Mouse (Mus musculus): ENCODE results near the gene Rnf26. TPM values are rescaled to one million over a fixed set of nuclear protein-coding genes. Genes with fewer than 3 reads are reported as not detected.

The Rnf26 gene
- polyA plus RNA-seq, 1 experiment, result 11.1 TPM

GRCm38 (mm10) chr9:44104881-44105280 is 8.4 kb downstream of the Rnf26 start:
- H3K4me1 ChIP-seq (ENCODE audit: control insufficient read depth), result peaks cover 34% of the 10 kb centered on the region
- H3K9me3 ChIP-seq (ENCODE audit: control insufficient read depth, low read length), result no peaks in the 10 kb centered on the region
- no peak overlapping the region for H3K4me3 ChIP-seq (replicated peaks)
- TF ChIP-seq TAL1 (IDR thresholded peaks at IDR 0.05; ENCODE audit: low read length) (no peak), GATA1 (IDR thresholded peaks at IDR 0.05; ENCODE audit: low read length) (no peak)
- no peaks in the 10 kb centered on the region for H3K27me3 ChIP-seq (ENCODE audit: control insufficient read depth)
- peaks cover 71% of the 10 kb centered on the region for H3K36me3 ChIP-seq (ENCODE audit: control insufficient read depth)

GRCm38 (mm10) chr9:44101490-44101889 is 11.8 kb downstream of the Rnf26 start, which contains the start of gene Mfrp:
TSS of gene Mfrp (plus strand) at chr9:44101729.
- no peak for TF ChIP-seq TAL1 (IDR thresholded peaks at IDR 0.05; ENCODE audit: low read length)
- TF ChIP-seq GATA1 (IDR thresholded peaks at IDR 0.05; ENCODE audit: low read length), result no peak
- Histone ChIP-seq H3K27me3 (ENCODE audit: control insufficient read depth) (no peaks in the 10 kb centered on the region), H3K9me3 (ENCODE audit: control insufficient read depth, low read length) (no peaks in the 10 kb centered on the region), H3K4me3 (replicated peaks) (no peak within 1 kb of the TSS), H3K4me1 (ENCODE audit: control insufficient read depth) (peaks cover 5% of the 10 kb centered on the region), H3K36me3 (ENCODE audit: control insufficient read depth) (peaks cover 42% of the 10 kb centered on the region)

DNA sequence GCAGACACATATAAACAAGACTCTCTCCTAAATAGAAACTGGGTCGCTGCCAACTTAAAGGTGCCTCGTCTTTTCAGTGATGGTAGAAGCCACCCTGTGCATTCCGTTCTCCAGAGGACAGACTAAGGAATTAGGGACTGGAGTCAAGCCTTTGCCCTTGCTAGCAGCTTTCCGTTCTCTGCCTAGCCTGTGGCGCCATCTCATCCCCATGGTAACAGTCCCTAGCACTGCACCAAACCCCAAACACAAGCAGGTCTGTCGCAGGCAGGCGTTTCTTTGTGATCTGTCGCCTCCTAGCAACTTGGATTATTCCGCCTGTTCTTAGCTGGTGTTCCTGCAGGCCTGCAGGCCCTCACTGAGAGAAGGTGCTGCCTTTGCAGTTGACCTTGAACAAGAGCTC is 16.8 kb downstream of the Rnf26 start:
- H3K27me3 ChIP-seq (ENCODE audit: control insufficient read depth), result no peaks in the 10 kb centered on the region
- H3K4me3 ChIP-seq (replicated peaks), result no peak overlapping the region
- peaks cover 12% of the 10 kb centered on the region for H3K36me3 ChIP-seq (ENCODE audit: control insufficient read depth)
- no peak for TF ChIP-seq GATA1 (IDR thresholded peaks at IDR 0.05; ENCODE audit: low read length)
- no peak for TF ChIP-seq TAL1 (IDR thresholded peaks at IDR 0.05; ENCODE audit: low read length)
- H3K9me3 ChIP-seq (ENCODE audit: control insufficient read depth, low read length), result no peaks in the 10 kb centered on the region
- peaks cover 2% of the 10 kb centered on the region for H3K4me1 ChIP-seq (ENCODE audit: control insufficient read depth)

DNA sequence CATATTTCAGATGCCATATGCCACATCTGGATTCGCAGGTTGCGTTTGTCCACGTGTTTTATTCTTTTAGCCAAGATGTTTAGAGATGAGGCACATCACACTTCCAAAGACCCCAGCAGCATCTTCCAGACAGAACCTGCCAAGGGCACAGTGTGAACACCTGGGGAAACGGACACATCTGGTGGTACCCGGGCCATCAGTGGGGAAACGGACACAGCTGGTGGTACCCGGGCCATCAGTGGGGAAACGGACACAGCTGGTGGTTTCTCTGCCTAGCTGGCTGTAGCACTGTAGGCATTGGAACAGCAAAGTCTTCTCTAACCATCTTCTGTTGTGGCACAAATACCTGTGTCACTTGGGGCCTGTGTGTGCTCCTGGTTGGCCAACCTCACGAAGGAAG is 17.5 kb downstream of the Rnf26 start:
- no peaks in the 10 kb centered on the region for H3K27me3 ChIP-seq (ENCODE audit: control insufficient read depth)
- peaks cover 2% of the 10 kb centered on the region for H3K4me1 ChIP-seq (ENCODE audit: control insufficient read depth)
- no peaks in the 10 kb centered on the region for H3K9me3 ChIP-seq (ENCODE audit: control insufficient read depth, low read length)
- peaks cover 14% of the 10 kb centered on the region for H3K36me3 ChIP-seq (ENCODE audit: control insufficient read depth)
- no peak overlapping the region for H3K4me3 ChIP-seq (replicated peaks)
- TF ChIP-seq GATA1 (IDR thresholded peaks at IDR 0.05; ENCODE audit: low read length), result no peak

GRCm38 (mm10) chr9:44094737-44095136 is 18.6 kb downstream of the Rnf26 start:
- Histone ChIP-seq H3K9me3 (ENCODE audit: control insufficient read depth, low read length) (no peaks in the 10 kb centered on the region), H3K27me3 (ENCODE audit: control insufficient read depth) (no peaks in the 10 kb centered on the region), H3K36me3 (ENCODE audit: control insufficient read depth) (peaks cover 11% of the 10 kb centered on the region), H3K4me1 (ENCODE audit: control insufficient read depth) (peaks cover 2% of the 10 kb centered on the region), H3K4me3 (replicated peaks) (no peak overlapping the region)
- TF ChIP-seq TAL1 (IDR thresholded peaks at IDR 0.05; ENCODE audit: low read length), result no peak
- no peak for TF ChIP-seq GATA1 (IDR thresholded peaks at IDR 0.05; ENCODE audit: low read length)

- H3K9me3 ChIP-seq (ENCODE audit: control insufficient read depth, low read length), result no peaks in the 10 kb centered on the region
- H3K36me3 ChIP-seq (ENCODE audit: control insufficient read depth), result peaks cover 11% of the 10 kb centered on the region
- H3K4me3 ChIP-seq (replicated peaks), result no peak overlapping the region
- H3K4me1 ChIP-seq (ENCODE audit: control insufficient read depth), result peaks cover 2% of the 10 kb centered on the region
- H3K27me3 ChIP-seq (ENCODE audit: control insufficient read depth), result peaks cover 7% of the 10 kb centered on the region
- TF ChIP-seq GATA1 (IDR thresholded peaks at IDR 0.05; ENCODE audit: low read length) (no peak), TAL1 (IDR thresholded peaks at IDR 0.05; ENCODE audit: low read length) (no peak)
Observed at GRCm38 (mm10) chr9:44093612-44094503, 19.5 kb downstream of the Rnf26 start.

DNA sequence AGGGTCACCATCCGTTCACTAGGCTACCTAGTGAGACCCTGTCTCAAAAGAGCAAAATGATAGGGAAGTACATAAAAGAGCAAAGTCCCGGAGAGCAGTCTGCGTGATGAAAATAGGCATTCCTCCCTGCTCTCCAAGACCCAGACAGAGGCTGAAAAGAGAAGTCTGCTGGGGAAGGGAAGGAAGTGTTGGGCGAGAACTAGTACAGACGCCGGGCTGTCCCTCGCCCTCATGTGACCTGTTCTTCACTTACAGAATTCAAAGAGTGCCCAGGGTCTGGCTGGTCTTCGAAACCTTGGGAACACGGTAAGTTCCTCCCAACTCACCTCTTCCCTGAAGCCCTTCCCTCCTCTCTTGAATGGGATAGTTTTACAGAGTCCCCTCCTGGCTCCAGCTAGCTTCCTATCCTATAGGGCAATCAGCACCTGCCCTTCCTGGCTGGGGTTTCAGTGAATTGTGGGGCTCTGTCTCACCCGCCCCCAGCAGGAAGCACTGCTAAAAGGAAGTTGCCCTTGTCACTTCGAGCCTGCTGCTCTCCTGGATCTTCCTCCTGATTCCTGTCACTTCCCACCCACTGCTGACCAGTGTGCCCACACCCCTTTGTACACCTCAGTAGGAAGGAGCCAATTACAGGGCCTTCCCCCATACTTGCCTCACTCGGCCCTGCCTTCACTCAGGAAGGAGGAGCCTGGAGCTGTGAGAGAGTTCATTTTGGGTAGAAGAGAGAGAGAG is 24.3 kb downstream of the Rnf26 start:
- TF ChIP-seq TAL1 (IDR thresholded peaks at IDR 0.05; ENCODE audit: low read length) (no peak), GATA1 (IDR thresholded peaks at IDR 0.05; ENCODE audit: low read length) (no peak)
- H3K4me1 ChIP-seq (ENCODE audit: control insufficient read depth), result peaks cover 15% of the 10 kb centered on the region

GRCm38 (mm10) chr9:44087761-44088455 is 25.4 kb downstream of the Rnf26 start:
- no peak for TF ChIP-seq TAL1 (IDR thresholded peaks at IDR 0.05; ENCODE audit: low read length)
- no peak for TF ChIP-seq GATA1 (IDR thresholded peaks at IDR 0.05; ENCODE audit: low read length)
- Histone ChIP-seq H3K36me3 (ENCODE audit: control insufficient read depth) (peaks cover 3% of the 10 kb centered on the region), H3K4me1 (ENCODE audit: control insufficient read depth) (peaks cover 19% of the 10 kb centered on the region), H3K4me3 (replicated peaks) (no peak overlapping the region), H3K9me3 (ENCODE audit: control insufficient read depth, low read length) (no peaks in the 10 kb centered on the region), H3K27me3 (ENCODE audit: control insufficient read depth) (peaks cover 64% of the 10 kb centered on the region)

More for the DNA sequence above, 24.3 kb downstream of the Rnf26 start:
- Histone ChIP-seq H3K4me3 (replicated peaks) (no peak overlapping the region), H3K36me3 (ENCODE audit: control insufficient read depth) (peaks cover 7% of the 10 kb centered on the region), H3K9me3 (ENCODE audit: control insufficient read depth, low read length) (no peaks in the 10 kb centered on the region), H3K27me3 (ENCODE audit: control insufficient read depth) (peaks cover 53% of the 10 kb centered on the region)
